Mouse (Mus musculus) megakaryocyte, embryonic 14.5 days (primary cell): ENCODE measurements around the gene Atp6v1e1.

Experiments used
- FLI1 ChIP-seq: IDR thresholded peaks from 2 replicates; pipeline ENCODE4 v1.6.1; 2012; ENCODE audit warnings: low read length, inconsistent platforms, mixed read lengths
- GATA1 ChIP-seq: IDR thresholded peaks from 3 replicates; pipeline ENCODE4 v1.6.1; 2012; ENCODE audit warnings: mixed read lengths, low read length, inconsistent platforms, borderline replicate concordance

DNA sequence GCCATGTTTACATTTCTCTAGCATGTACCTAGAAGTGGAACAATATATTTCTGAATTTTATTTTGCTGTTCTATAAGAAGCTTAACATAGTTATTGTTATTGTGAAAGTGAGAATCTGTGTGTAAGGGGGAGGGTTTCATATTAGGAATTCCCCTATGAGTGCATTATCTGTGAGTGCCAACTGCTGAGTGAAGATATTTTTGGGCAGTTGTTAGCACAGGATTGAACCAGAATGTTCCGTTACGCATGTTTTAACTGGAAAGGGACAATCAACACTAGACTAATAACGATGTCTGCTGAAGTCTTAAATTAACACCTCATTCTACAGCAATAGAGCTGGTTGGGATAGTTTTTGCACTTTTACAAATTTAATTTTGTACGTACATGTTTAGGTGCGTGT is 19.2 kb upstream of the Atp6v1e1 start:
- no peak for TF ChIP-seq GATA1
- no peak for TF ChIP-seq FLI1
